Mouse (Mus musculus): ENCODE results near the gene Dennd5b. TPM values are rescaled to one million over a fixed set of nuclear protein-coding genes. Genes with fewer than 3 reads are reported as not detected.
A peak's percentile ranks its signal among the peaks of the same experiment; 100 is the strongest.

Gene Dennd5b
- polyA plus RNA-seq, 1 experiment from 2014 or later: 10.9 TPM

DNA sequence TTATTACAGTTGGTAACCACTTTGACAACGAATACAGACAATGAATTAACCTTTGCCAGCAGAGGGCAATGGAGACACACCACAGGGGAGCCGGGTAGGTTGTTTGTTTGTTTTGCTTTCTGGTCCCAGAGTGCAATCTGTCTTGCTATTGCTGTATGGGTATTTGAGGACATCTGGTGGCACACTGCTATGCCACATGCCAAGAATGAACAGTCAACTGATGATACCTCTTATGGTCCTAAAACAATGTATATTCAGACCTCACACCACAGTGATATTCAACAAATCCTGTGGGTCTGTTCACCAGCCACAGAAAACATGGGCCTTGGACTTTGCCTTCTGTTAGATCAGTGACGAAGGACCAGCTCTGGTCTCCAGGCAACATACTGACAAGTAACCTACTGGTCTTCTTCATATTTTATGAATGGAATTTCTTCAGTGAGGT, 43.5 kb downstream of the Dennd5b start:
- Histone ChIP-seq H3K4me1 (ENCODE audit: control insufficient read depth, insufficient read depth, low read length) (no peaks in the 10 kb centered on the region), H3K4me3 (ENCODE audit: low read depth, low read length) (no peak overlapping the region), H3K36me3 (ENCODE audit: control insufficient read depth, insufficient read depth, low read length) (0 out of 2 replicates have a peak, but pooled peaks cover 2% of the 10 kb centered on the region), H3K9ac (ENCODE audit: low read length) (no peak overlapping the region), H3K9me3 (replicated peaks; ENCODE audit: control insufficient read depth, low read length) (no peaks in the 10 kb centered on the region), H3K4me2 (ENCODE audit: low read length) (no peak overlapping the region), H3K27me3 (replicated peaks; ENCODE audit: control insufficient read depth, insufficient read depth, low read length) (no peaks in the 10 kb centered on the region), H3K27ac (ENCODE audit: low read depth, low read length) (no peak overlapping the region)
- 54% methylated on average over 3 of the region's 3 CpGs for WGBS
- peak; percentile 6 for DNase-seq (ENCODE audit: low spot score)
- ATAC-seq: no peak

DNA sequence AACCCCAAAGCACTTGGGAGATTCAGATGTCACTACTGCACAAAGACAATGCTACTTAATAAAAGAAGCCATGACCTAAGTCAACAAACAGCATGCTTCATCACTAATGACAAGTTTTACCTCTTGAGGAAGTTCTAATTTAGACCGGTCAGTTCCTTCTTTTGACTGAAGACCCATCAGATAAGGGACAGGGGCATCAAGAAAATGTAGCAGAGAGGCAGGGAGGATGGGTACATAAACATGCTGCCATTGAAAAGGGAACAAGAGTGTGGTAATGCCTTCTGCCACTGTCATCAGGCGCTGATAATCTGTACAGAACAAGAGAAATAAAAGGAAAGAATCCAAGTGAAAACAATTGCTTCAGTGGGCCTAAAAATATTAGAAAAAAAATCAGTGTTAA, 46.7 kb downstream of the Dennd5b start:
- H3K9me3 ChIP-seq (replicated peaks; ENCODE audit: control insufficient read depth, low read length): no peaks in the 10 kb centered on the region
- H3K27ac ChIP-seq (ENCODE audit: low read depth, low read length): no peak overlapping the region
- H3K36me3 ChIP-seq (ENCODE audit: control insufficient read depth, insufficient read depth, low read length): 0 out of 2 replicates have a peak, but pooled peaks cover 2% of the 10 kb centered on the region
- ATAC-seq (no peak), DNase-seq (ENCODE audit: low spot score) (no peak)
- H3K4me3 ChIP-seq (ENCODE audit: low read depth, low read length): no peak overlapping the region
- H3K4me2 ChIP-seq (ENCODE audit: low read length): no peak overlapping the region
- no peaks in the 10 kb centered on the region for H3K27me3 ChIP-seq (replicated peaks; ENCODE audit: control insufficient read depth, insufficient read depth, low read length)
- WGBS: 88% methylated on average over 2 of the region's 2 CpGs
- no peaks in the 10 kb centered on the region for H3K4me1 ChIP-seq (ENCODE audit: control insufficient read depth, insufficient read depth, low read length)
- H3K9ac ChIP-seq (ENCODE audit: low read length): no peak overlapping the region

DNA sequence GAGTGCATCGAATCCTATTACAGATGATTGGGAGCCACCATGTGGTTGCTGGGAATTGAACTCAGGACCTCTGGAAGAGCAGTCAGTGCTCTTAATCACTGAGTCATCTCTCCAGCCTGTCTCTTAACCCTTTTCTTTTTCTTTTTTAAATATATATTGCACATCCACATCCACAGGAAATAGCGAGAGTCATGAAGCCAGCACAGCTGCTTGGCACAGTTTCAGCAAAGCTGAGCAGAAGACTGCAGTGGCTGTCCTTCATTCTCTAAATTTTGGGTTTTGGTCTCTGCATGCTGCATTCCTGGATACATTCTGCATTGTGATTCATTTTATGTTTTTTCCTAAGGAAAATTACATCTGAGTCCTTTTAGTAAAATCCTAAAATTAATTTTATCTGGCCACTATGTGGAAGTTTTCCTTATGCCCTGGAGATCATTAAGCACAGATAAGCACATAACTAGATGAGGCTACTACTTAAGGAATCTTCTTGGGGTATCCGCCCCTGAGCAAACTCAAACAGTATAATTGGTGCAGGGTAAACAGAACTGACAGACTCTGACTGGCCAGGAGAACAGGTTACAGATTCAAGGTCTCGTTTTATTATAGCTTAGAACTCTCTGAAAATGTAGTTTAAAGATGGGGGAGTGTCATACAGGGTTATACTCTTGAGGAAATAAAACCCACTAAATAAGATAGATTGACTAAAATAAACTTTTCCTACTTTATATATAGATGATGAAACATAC, 50.3 kb downstream of the Dennd5b start:
- Histone ChIP-seq H3K27me3 (replicated peaks; ENCODE audit: control insufficient read depth, insufficient read depth, low read length) (no peaks in the 10 kb centered on the region), H3K9ac (ENCODE audit: low read length) (no peak overlapping the region), H3K27ac (ENCODE audit: low read depth, low read length) (no peak overlapping the region), H3K4me3 (ENCODE audit: low read depth, low read length) (no peak overlapping the region), H3K36me3 (ENCODE audit: control insufficient read depth, insufficient read depth, low read length) (0 out of 2 replicates have a peak, but pooled peaks cover 2% of the 10 kb centered on the region), H3K4me1 (ENCODE audit: control insufficient read depth, insufficient read depth, low read length) (no peaks in the 10 kb centered on the region), H3K9me3 (replicated peaks; ENCODE audit: control insufficient read depth, low read length) (no peaks in the 10 kb centered on the region), H3K4me2 (ENCODE audit: low read length) (no peak overlapping the region)
- ATAC-seq: no peak
- DNase-seq (ENCODE audit: low spot score): no peak
- 85% methylated on average over 4 of the region's 4 CpGs for WGBS

DNA sequence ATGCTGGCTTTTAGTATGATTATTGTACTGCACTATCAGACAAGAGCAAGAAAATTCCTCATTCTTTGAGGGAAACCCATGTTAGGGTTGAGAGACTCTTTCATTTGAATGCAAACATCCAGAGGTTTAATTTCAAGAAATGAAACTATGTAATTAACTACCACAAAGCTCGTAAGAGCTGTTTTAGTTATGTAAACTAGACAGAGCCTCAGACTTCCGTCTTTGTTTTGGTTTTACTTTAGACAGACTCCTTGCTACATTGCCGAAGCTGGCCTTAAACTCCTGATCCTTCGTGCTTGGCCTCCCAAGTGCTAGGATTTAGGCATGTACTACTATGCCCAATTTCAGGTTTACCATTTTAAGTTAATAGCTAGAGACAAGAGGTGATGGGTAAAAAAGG, 61.4 kb downstream of the Dennd5b start:
- H3K9ac ChIP-seq (ENCODE audit: low read length): no peak overlapping the region
- no peaks in the 10 kb centered on the region for H3K9me3 ChIP-seq (replicated peaks; ENCODE audit: control insufficient read depth, low read length)
- no peak overlapping the region for H3K4me2 ChIP-seq (ENCODE audit: low read length)
- DNase-seq (ENCODE audit: low spot score) (no peak), ATAC-seq (no peak)
- H3K4me3 ChIP-seq (ENCODE audit: low read depth, low read length): no peak overlapping the region
- 81% methylated on average over 4 of the region's 4 CpGs for WGBS
- H3K27me3 ChIP-seq (replicated peaks; ENCODE audit: control insufficient read depth, insufficient read depth, low read length): no peaks in the 10 kb centered on the region
- H3K4me1 ChIP-seq (ENCODE audit: control insufficient read depth, insufficient read depth, low read length): no peaks in the 10 kb centered on the region
- peaks cover 8% of the 10 kb centered on the region; the same call in 1 of the 2 replicates for H3K36me3 ChIP-seq (ENCODE audit: control insufficient read depth, insufficient read depth, low read length)
- H3K27ac ChIP-seq (ENCODE audit: low read depth, low read length): no peak overlapping the region

DNA sequence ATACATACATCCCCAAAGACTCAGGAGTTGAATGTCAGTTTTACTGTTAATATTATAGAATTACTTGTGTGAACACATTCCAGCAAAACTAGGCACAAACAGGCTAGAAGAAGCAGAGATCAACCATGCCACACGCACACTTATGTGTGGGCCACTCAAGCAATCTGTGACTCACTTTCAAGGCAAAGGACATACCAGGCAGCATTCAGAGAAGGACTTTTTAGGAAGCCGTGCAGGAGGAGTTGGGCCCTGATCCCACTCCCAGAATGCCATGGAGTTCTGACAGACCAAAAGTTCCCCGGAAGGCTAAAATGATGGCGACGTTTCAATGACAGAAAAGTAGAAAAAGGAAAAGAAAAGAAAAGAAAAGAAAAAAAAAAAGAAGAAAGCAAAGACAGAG, 69.3 kb downstream of the Dennd5b start:
- Histone ChIP-seq H3K27ac (ENCODE audit: low read depth, low read length) (no peak overlapping the region), H3K4me1 (ENCODE audit: control insufficient read depth, insufficient read depth, low read length) (no peaks in the 10 kb centered on the region), H3K9me3 (replicated peaks; ENCODE audit: control insufficient read depth, low read length) (no peaks in the 10 kb centered on the region), H3K4me3 (ENCODE audit: low read depth, low read length) (no peak overlapping the region), H3K36me3 (ENCODE audit: control insufficient read depth, insufficient read depth, low read length) (peaks cover 15% of the 10 kb centered on the region), H3K9ac (ENCODE audit: low read length) (no peak overlapping the region), H3K27me3 (replicated peaks; ENCODE audit: control insufficient read depth, insufficient read depth, low read length) (no peaks in the 10 kb centered on the region), H3K4me2 (ENCODE audit: low read length) (no peak overlapping the region)
- no peak for ATAC-seq
- DNase-seq (ENCODE audit: low spot score): no peak
- WGBS: 83% methylated on average over 5 of the region's 5 CpGs

DNA sequence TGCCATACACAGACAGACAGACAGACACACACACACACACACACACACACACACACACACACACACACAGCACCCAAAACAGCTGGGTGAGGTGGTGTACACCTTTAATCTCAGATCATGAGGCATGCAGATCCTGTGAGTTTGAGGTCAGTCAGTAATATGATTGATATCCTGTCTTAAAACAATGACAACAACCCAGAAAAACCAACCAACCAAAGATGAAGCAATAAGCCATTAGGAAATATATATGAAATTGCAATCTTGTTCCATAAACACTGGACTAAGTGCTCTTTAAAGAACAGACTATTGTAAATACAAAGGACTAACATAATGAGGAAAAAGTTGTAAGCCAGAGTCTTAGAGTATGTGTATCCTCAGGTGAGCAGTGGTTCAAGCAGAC, 70.1 kb downstream of the Dennd5b start:
- Histone ChIP-seq H3K9ac (ENCODE audit: low read length) (no peak overlapping the region), H3K27me3 (replicated peaks; ENCODE audit: control insufficient read depth, insufficient read depth, low read length) (no peaks in the 10 kb centered on the region), H3K4me3 (ENCODE audit: low read depth, low read length) (no peak overlapping the region), H3K9me3 (replicated peaks; ENCODE audit: control insufficient read depth, low read length) (no peaks in the 10 kb centered on the region), H3K4me2 (ENCODE audit: low read length) (no peak overlapping the region), H3K4me1 (ENCODE audit: control insufficient read depth, insufficient read depth, low read length) (no peaks in the 10 kb centered on the region), H3K27ac (ENCODE audit: low read depth, low read length) (no peak overlapping the region), H3K36me3 (ENCODE audit: control insufficient read depth, insufficient read depth, low read length) (peaks cover 23% of the 10 kb centered on the region)
- no peak for ATAC-seq
- DNase-seq (ENCODE audit: low spot score): no peak

DNA sequence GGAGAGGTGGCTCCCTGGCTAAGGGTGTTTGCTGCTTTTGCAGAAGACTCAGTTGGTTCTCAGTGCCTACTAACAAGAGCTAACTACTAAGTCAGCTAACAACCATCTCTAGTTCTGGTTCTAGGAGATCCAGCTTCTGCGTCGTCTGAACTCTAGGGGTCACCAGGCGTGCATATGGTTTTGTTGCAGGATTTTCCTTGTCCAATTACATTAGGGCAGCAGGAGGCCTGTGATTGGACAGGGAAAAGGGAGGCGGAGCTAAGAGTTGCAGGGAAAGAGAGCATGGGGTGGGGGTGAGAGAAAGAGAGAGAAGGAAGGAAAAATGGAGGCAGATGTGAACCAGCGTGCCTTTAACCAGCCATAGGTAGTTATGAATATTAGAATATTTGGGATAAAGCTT, 83.0 kb downstream of the Dennd5b start:
- H3K27ac ChIP-seq (ENCODE audit: low read depth, low read length): no peak overlapping the region
- H3K9ac ChIP-seq (ENCODE audit: low read length): no peak overlapping the region
- H3K4me2 ChIP-seq (ENCODE audit: low read length): no peak overlapping the region
- no peak overlapping the region for H3K4me3 ChIP-seq (ENCODE audit: low read depth, low read length)
- H3K9me3 ChIP-seq (replicated peaks; ENCODE audit: control insufficient read depth, low read length): no peaks in the 10 kb centered on the region
- ATAC-seq (no peak), DNase-seq (ENCODE audit: low spot score) (no peak)
- 80% methylated on average over 5 of the region's 5 CpGs for WGBS
- H3K4me1 ChIP-seq (ENCODE audit: control insufficient read depth, insufficient read depth, low read length): no peaks in the 10 kb centered on the region
- H3K36me3 ChIP-seq (ENCODE audit: control insufficient read depth, insufficient read depth, low read length): peaks cover 49% of the 10 kb centered on the region
- no peaks in the 10 kb centered on the region for H3K27me3 ChIP-seq (replicated peaks; ENCODE audit: control insufficient read depth, insufficient read depth, low read length)

DNA sequence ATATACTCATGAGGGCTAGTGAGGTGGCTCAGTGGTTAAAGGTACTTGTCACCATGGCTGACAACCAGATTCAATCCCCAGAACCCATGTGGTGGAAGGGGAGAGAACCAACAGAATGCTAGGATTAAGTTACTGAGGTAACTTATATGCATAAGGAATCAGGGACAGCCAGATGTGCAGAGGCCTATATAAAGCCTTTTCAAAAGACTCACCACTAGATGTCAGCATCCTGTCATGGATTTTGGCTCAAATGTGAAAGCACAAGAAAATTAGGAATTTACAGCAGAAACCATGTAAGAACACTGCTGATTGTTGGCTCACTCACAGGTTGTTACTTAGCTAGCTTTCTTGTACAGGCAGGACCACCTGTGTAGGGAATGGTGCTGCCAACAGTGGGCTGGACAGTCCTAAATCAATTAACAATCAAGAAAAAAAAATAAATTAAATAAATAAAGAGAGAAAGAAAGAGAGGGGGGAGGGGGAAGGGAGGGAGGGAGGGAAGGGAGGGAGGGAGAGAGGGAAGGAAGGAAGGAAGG, 90.6 kb downstream of the Dennd5b start:
- ATAC-seq: peak; percentile 18; the same call in 1 of the 2 replicates
- Histone ChIP-seq H3K36me3 (ENCODE audit: control insufficient read depth, insufficient read depth, low read length) (peaks cover 59% of the 10 kb centered on the region), H3K9ac (ENCODE audit: low read length) (no peak overlapping the region)

DNA sequence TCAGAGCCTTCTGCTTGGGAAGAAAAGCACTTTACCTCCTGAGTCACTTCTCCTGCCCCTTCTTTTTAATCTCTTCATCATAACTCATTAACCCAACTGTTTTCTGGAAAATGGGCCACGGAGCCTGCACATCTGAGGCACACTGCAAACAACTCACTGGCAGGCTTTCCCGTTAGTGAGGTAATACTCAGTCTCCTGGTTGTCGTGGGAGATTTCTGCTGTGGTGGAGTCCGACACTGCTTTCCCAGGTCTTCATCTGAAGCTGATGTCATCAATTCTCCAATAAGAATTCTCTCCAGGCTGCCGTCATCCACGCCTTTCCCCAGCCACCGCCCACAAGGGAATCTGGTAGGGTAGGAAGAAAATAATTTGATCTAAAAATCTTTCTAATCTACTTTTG, 96.5 kb downstream of the Dennd5b start:
- peaks cover 72% of the 10 kb centered on the region for H3K36me3 ChIP-seq (ENCODE audit: control insufficient read depth, insufficient read depth, low read length)
- H3K9ac ChIP-seq (ENCODE audit: low read length): no peak overlapping the region
- H3K4me3 ChIP-seq (ENCODE audit: low read depth, low read length): no peak overlapping the region
- H3K9me3 ChIP-seq (replicated peaks; ENCODE audit: control insufficient read depth, low read length): no peaks in the 10 kb centered on the region
- DNase-seq (ENCODE audit: low spot score): no peak
- H3K27ac ChIP-seq (ENCODE audit: low read depth, low read length): no peak overlapping the region
- 83% methylated on average over 7 of the region's 7 CpGs for WGBS
- no peaks in the 10 kb centered on the region for H3K27me3 ChIP-seq (replicated peaks; ENCODE audit: control insufficient read depth, insufficient read depth, low read length)
- no peak for ATAC-seq
- H3K4me2 ChIP-seq (ENCODE audit: low read length): no peak overlapping the region
- H3K4me1 ChIP-seq (ENCODE audit: control insufficient read depth, insufficient read depth, low read length): no peaks in the 10 kb centered on the region

More for the DNA sequence above, 90.6 kb downstream of the Dennd5b start:
- Histone ChIP-seq H3K27ac (ENCODE audit: low read depth, low read length) (no peak overlapping the region), H3K9me3 (replicated peaks; ENCODE audit: control insufficient read depth, low read length) (no peaks in the 10 kb centered on the region), H3K4me3 (ENCODE audit: low read depth, low read length) (no peak overlapping the region), H3K4me2 (ENCODE audit: low read length) (no peak overlapping the region), H3K27me3 (replicated peaks; ENCODE audit: control insufficient read depth, insufficient read depth, low read length) (no peaks in the 10 kb centered on the region), H3K4me1 (ENCODE audit: control insufficient read depth, insufficient read depth, low read length) (no peaks in the 10 kb centered on the region)
- DNase-seq (ENCODE audit: low spot score): peak; percentile 76

Data from forebrain, embryonic 14.5 days (tissue).